Mouse (Mus musculus) fat pad, adult 2 months (tissue): ENCODE results near the gene Gtsf2.

Experiments used
- DNase-seq: peaks from one replicate; pipeline ENCODE4 v3.0.0-alpha.2; 2011; ENCODE audit warnings: low read depth, low spot score; ENCODE audit errors: extremely low read depth

Gtsf2 gene

DNA sequence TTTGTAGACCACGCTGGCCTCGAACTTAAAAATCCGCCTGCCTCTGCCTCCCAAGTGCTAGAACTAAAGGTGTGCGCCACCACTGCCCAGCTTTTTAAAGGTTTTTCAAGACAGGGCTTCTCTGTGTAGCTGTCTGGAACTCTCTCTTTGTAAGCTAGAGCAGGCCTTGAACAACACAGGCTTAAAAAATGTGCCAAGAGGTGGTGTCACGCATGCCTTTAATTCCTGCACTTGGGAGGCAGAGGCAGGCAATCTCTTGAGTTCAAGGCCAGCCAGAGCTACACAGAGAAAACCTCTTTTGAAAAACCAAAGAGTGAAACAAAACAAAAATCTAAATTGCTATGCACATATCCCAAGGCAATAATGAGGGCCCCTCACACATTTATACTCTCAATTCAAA is 46.9 kb downstream of the Gtsf2 start:
- DNase-seq, result no peak

DNA sequence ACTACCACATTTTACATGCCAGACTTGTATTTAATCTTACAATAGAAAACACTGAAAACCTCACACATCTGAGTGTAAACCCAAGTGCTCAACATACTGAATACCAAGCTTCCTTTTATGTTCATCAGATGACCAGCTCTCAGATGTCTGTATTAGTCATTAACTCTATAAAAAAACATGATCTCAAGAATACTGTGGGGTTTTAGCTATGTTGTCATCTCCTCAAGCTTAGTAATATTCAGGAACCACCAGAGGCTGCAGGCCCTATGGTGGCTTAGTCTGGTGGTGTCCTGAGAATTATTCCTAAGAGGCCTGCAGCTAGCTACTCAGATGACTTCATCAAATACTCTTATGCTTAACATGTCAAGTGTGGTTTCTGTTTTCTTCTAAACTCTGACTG is 54.7 kb downstream of the Gtsf2 start:
- DNase-seq, result no peak
